Mouse (Mus musculus): ENCODE measurements at regions not wholly inside any gene's neighbourhood (a gene's known extent, or its start where the extent isn't known, plus 50 kb on each side); places are given as distances from the start of the nearest gene placed in this dataset.

DNA sequence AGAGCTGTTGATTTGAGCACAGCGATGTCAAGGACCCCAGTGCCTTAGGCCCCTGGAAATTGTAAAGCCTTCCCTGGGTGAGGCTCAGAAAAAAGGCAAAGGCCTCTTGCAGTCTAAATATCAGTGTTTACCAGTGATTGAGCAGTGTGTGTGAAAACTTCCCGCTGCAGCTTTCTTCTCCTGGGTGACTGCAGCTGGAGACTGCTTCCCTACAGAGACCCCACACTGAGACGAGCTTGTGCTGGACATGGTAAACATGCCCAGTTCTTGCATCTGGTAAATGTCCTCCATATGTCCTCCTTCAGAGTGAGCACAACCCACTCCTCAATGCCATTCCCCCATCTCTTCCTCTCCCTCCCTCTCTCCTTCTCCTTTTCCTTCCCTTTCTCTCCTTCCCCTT is 58.8 kb upstream of the Igfbp3 start:
- DNase-seq (ENCODE audit: low spot score) (no peak), ATAC-seq (no peak)
- Histone ChIP-seq H3K9me3 (ENCODE audit: low read length) (no peaks in the 10 kb centered on the region), H3K9ac (replicated peaks; ENCODE audit: low read length) (no peak overlapping the region), H3K4me3 (ENCODE audit: low read length) (no peak overlapping the region), H3K36me3 (ENCODE audit: insufficient read depth, low read length) (no peaks in the 10 kb centered on the region), H3K4me2 (ENCODE audit: low read depth, low read length) (no peak overlapping the region), H3K27ac (no peak overlapping the region), H3K4me1 (ENCODE audit: insufficient read depth, low read length) (no peaks in the 10 kb centered on the region), H3K27me3 (ENCODE audit: insufficient read depth, low read length) (no peaks in the 10 kb centered on the region)
- no peak for TF ChIP-seq CTCF (IDR thresholded peaks at IDR 0.05; ENCODE audit: low read depth)
- 49% methylated on average over 3 of the region's 3 CpGs for WGBS

GRCm38 (mm10) chr11:7270916-7271315 is 57.2 kb upstream of the Igfbp3 start:
- no peaks in the 10 kb centered on the region for H3K27me3 ChIP-seq (ENCODE audit: insufficient read depth, low read length)
- no peak overlapping the region for H3K4me2 ChIP-seq (ENCODE audit: low read depth, low read length)
- no peak overlapping the region for H3K4me3 ChIP-seq (ENCODE audit: low read length)
- no peak overlapping the region for H3K9ac ChIP-seq (replicated peaks; ENCODE audit: low read length)
- ATAC-seq (no peak), DNase-seq (ENCODE audit: low spot score) (no peak)
- H3K4me1 ChIP-seq (ENCODE audit: insufficient read depth, low read length): no peaks in the 10 kb centered on the region
- no peaks in the 10 kb centered on the region for H3K9me3 ChIP-seq (ENCODE audit: low read length)
- TF ChIP-seq CTCF (IDR thresholded peaks at IDR 0.05; ENCODE audit: low read depth): no peak
- no peaks in the 10 kb centered on the region for H3K36me3 ChIP-seq (ENCODE audit: insufficient read depth, low read length)
- 80% methylated on average over 1 of the region's 1 CpGs for WGBS
- no peak overlapping the region for H3K27ac ChIP-seq

DNA sequence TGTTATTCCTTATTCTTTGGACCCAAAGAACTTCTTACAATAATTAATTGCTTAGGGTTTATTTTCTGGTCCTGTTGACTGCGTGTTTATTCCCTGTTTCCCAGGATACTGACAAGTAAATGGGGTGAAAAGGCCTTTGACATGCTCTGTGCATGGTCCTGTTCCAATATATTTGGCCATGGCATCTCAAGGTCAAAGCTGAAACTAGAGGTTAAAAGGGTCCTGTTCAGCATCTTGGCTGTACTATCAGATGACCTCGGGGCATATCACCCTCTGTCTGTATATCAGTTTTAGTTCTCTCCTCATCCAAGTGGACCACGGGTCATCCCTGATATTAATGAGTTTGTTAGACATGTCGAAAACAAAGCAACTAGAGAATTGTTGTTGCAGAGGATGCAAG is 50.2 kb upstream of the Igfbp3 start:
- Histone ChIP-seq H3K4me2 (ENCODE audit: low read depth, low read length) (no peak overlapping the region), H3K9me3 (ENCODE audit: low read length) (no peaks in the 10 kb centered on the region), H3K27me3 (ENCODE audit: insufficient read depth, low read length) (no peaks in the 10 kb centered on the region), H3K4me1 (ENCODE audit: insufficient read depth, low read length) (no peaks in the 10 kb centered on the region), H3K9ac (replicated peaks; ENCODE audit: low read length) (no peak overlapping the region), H3K27ac (no peak overlapping the region), H3K4me3 (ENCODE audit: low read length) (no peak overlapping the region), H3K36me3 (ENCODE audit: insufficient read depth, low read length) (no peaks in the 10 kb centered on the region)
- no peak for TF ChIP-seq CTCF (IDR thresholded peaks at IDR 0.05; ENCODE audit: low read depth)
- 85% methylated on average over 4 of the region's 4 CpGs for WGBS
- no peak for DNase-seq (ENCODE audit: low spot score)
- ATAC-seq: no peak

All from hindbrain, postnatal 0 days (tissue).